Mouse (Mus musculus): Measurements from ENCODE around the gene Thap11. TPM values are rescaled to one million over a fixed set of nuclear protein-coding genes. Genes with fewer than 3 reads are reported as not detected.

Gene Thap11
- total and polyA plus RNA-seq, 3 experiments, result 21.3 to 42.6 (median 31.9) TPM

DNA sequence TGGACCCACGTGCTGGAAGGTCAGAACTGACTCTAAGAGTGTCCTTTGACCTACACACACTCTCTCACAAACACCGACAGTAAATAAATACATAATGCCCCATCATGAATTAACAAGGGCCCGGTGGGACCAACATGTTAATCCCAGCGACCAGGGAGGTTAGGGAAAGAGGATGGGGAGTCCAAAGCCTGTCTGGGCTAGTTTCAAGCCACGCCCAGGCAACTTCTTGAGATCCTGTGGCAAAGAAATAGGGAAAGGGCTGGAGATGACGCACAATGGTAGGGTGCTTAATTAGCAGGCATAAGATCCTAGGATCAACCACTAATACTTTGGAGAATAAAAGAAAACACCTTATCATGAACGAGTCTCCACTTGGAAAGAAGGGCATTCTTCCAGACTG lies 4.3 kb upstream of the Thap11 start:
- Histone ChIP-seq H3K27ac (ENCODE audit: insufficient read depth, low read depth) (no peak overlapping the region), H3K36me3 (replicated peaks in 1 of 2; ENCODE audit: control insufficient read depth in 1 of 2, insufficient read depth in 1 of 2, low read length in 1 of 2) (peaks cover 29 to 42% of the 10 kb centered on the region in 2 experiments), H3K4me3 (replicated peaks in 1 of 3; ENCODE audit: low read depth in 2 of 3, low read length in 2 of 3, poor library complexity in 1 of 3) (peak overlapping the region in 2 of 3 experiments; percentile 2 to 30), H3K4me1 (ENCODE audit: control insufficient read depth in 1 of 2, insufficient read depth in 2 of 2) (peaks cover 3 to 15% of the 10 kb centered on the region in 2 experiments; a peak in 2 of 4 replicates), H3K79me2 (replicated peaks; ENCODE audit: control insufficient read depth, extremely low read depth, insufficient read depth, poor library complexity, severe bottlenecking) (peaks cover 4% of the 10 kb centered on the region), H3K9ac (ENCODE audit: insufficient read depth, low read depth) (peak overlapping the region; percentile 38; the same call in 1 of the 2 replicates), H3K27me3 (replicated peaks) (no peaks in the 10 kb centered on the region), H3K4me2 (ENCODE audit: insufficient read depth, low read depth, poor library complexity, severe bottlenecking) (peak overlapping the region; percentile 62), H3K9me3 (replicated peaks; ENCODE audit: low read length) (no peaks in the 10 kb centered on the region)
- dilution Hi-C loops (cut with MboI; ENCODE audit: extremely low pct_ligation_motif_present, extremely low pct_unique_long_range_greater_than_20kb, low sequenced_read_pairs), result no loop called here
- no peak for DNase-seq (ENCODE audit: extremely low read depth)
- in situ Hi-C loops (cut with MboI; ENCODE audit: low pct_ligation_motif_present, low pct_unique_long_range_greater_than_20kb, low sequenced_read_pairs), result no loop called here
- TF ChIP-seq SMC3 (IDR thresholded peaks at IDR 0.05; ENCODE audit: low read depth, low read length), result no peak
- TF ChIP-seq ZKSCAN1 (IDR thresholded peaks at IDR 0.05; ENCODE audit: borderline replicate concordance, low read depth, low read length), result no peak
- no peak for TF ChIP-seq PAX5 (IDR thresholded peaks at IDR 0.05; ENCODE audit: low read length)
- TF ChIP-seq ELF1 (IDR thresholded peaks at IDR 0.05; ENCODE audit: low read depth, low read length), result no peak
- TF ChIP-seq TCF12 (IDR thresholded peaks at IDR 0.05; ENCODE audit: low read depth, low read length), result no peak

DNA sequence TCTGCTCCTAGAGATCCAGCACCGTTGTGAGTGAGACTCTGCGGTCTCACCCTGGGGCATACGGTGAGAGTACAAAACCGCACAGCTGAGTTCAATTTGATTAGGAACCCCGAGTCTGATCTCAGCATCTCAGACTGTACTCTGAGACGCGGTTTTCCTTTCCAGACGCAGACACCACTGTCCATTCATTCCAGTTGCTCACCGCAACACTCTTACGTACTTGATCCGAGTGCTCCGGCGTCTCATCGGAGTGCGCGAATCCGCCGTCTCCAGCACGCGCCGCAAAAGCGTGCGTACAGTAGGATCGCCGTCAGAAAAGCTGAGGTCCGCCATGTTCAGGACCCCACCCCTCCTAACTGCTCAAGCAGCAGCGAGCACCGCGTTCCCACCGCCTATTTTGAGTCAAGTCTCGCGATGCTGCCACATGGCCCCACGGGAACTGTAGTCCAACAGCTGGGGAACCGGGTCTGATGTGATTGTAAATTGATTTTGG lies 3.2 kb upstream of the Thap11 start:
- H3K4me3 ChIP-seq (replicated peaks in 1 of 3; ENCODE audit: low read depth in 2 of 3, low read length in 2 of 3, poor library complexity in 1 of 3), result peak overlapping the region; percentile 70 to 89 (median 81)
- H3K9ac ChIP-seq (ENCODE audit: insufficient read depth, low read depth), result peak overlapping the region; percentile 79
- peak overlapping the region; percentile 29; the same call in 1 of the 2 replicates for H3K27ac ChIP-seq (ENCODE audit: insufficient read depth, low read depth)
- in situ Hi-C loops (cut with MboI; ENCODE audit: low pct_ligation_motif_present, low pct_unique_long_range_greater_than_20kb, low sequenced_read_pairs) (no loop called here), dilution Hi-C loops (cut with MboI; ENCODE audit: extremely low pct_ligation_motif_present, extremely low pct_unique_long_range_greater_than_20kb, low sequenced_read_pairs) (no loop called here)
- H3K79me2 ChIP-seq (replicated peaks; ENCODE audit: control insufficient read depth, extremely low read depth, insufficient read depth, poor library complexity, severe bottlenecking), result peaks cover 15% of the 10 kb centered on the region
- H3K4me2 ChIP-seq (ENCODE audit: insufficient read depth, low read depth, poor library complexity, severe bottlenecking), result peak overlapping the region; percentile 86
- peak; percentile 95 for DNase-seq (ENCODE audit: extremely low read depth)
- peaks cover 3 to 25% of the 10 kb centered on the region in 2 experiments; a peak in 2 of 4 replicates for H3K4me1 ChIP-seq (ENCODE audit: control insufficient read depth in 1 of 2, insufficient read depth in 2 of 2)
- H3K9me3 ChIP-seq (replicated peaks; ENCODE audit: low read length), result no peaks in the 10 kb centered on the region
- no peaks in the 10 kb centered on the region for H3K27me3 ChIP-seq (replicated peaks)
- peaks cover 21 to 31% of the 10 kb centered on the region in 2 experiments for H3K36me3 ChIP-seq (replicated peaks in 1 of 2; ENCODE audit: control insufficient read depth in 1 of 2, insufficient read depth in 1 of 2, low read length in 1 of 2)
- TF ChIP-seq MAZ (IDR thresholded peaks at IDR 0.05; ENCODE audit: low read depth, low read length) (peak; percentile 53; the same call in 1 of the 2 replicates), MAFK (IDR thresholded peaks at IDR 0.05; ENCODE audit: insufficient replicate concordance, low read length) (no peak), ZKSCAN1 (IDR thresholded peaks at IDR 0.05; ENCODE audit: borderline replicate concordance, low read depth, low read length) (no peak), SMC3 (IDR thresholded peaks at IDR 0.05; ENCODE audit: low read depth, low read length) (no peak), HCFC1 (IDR thresholded peaks at IDR 0.05; ENCODE audit: low read depth, low read length) (peak; percentile 99), E2F4 (IDR thresholded peaks at IDR 0.05; ENCODE audit: insufficient replicate concordance, low read depth, low read length) (no peak), ZNF384 (IDR thresholded peaks at IDR 0.05; ENCODE audit: low read depth, low read length) (no peak), UBTF (IDR thresholded peaks at IDR 0.05; ENCODE audit: low read depth, low read length) (no peak), GABPA (IDR thresholded peaks at IDR 0.05; ENCODE audit: insufficient replicate concordance, low read depth, low read length) (peak; percentile 41; the same call in 1 of the 2 replicates), ZC3H11A (IDR thresholded peaks at IDR 0.05; ENCODE audit: low read depth, low read length) (no peak), ETS1 (conservative IDR thresholded peaks at IDR 0.05; ENCODE audit: low read depth, low read length) (no peak), CHD2 (IDR thresholded peaks at IDR 0.05; ENCODE audit: low read length) (peak; percentile 100), ZMIZ1 (IDR thresholded peaks at IDR 0.05; ENCODE audit: low read depth, low read length) (no peak), MXI1 (IDR thresholded peaks at IDR 0.05; ENCODE audit: low read depth, low read length) (peak; percentile 90), MAX (IDR thresholded peaks at IDR 0.05; ENCODE audit: low read length) (peak; percentile 75; the same call in 1 of the 2 replicates), JUND (conservative IDR thresholded peaks at IDR 0.05; ENCODE audit: low read depth, low read length) (no peak), CHD1 (IDR thresholded peaks at IDR 0.05; ENCODE audit: low read depth, low read length) (no peak), PAX5 (IDR thresholded peaks at IDR 0.05; ENCODE audit: low read length) (no peak), POLR2AphosphoS2 (IDR thresholded peaks at IDR 0.05; ENCODE audit: low read depth, low read length) (peak; percentile 69; the same call in 1 of the 2 replicates), CTCF (conservative IDR thresholded peaks at IDR 0.05 in 1 of 2, IDR thresholded peaks at IDR 0.05 in 1 of 2; ENCODE audit: low read depth in 2 of 2, low read length in 2 of 2) (no peak), MEF2A (IDR thresholded peaks at IDR 0.05; ENCODE audit: borderline replicate concordance, low read depth, low read length) (peak; percentile 81), NRF1 (IDR thresholded peaks at IDR 0.05; ENCODE audit: low read depth, low read length) (peak; percentile 63), EP300 (IDR thresholded peaks at IDR 0.05; ENCODE audit: low read length) (no peak), POLR2A (IDR thresholded peaks at IDR 0.05; ENCODE audit: low read depth, low read length) (peak; percentile 92), SIN3A (IDR thresholded peaks at IDR 0.05; ENCODE audit: low read length) (peak; percentile 97), ELF1 (IDR thresholded peaks at IDR 0.05; ENCODE audit: low read depth, low read length) (peak; percentile 50), USF1 (IDR thresholded peaks at IDR 0.05; ENCODE audit: low read depth, low read length) (no peak), BHLHE40 (IDR thresholded peaks at IDR 0.05; ENCODE audit: low read depth, low read length) (peak; percentile 59; the same call in 1 of the 2 replicates), JUN (IDR thresholded peaks at IDR 0.05; ENCODE audit: insufficient read depth, low read depth, low read length) (no peak), TCF12 (IDR thresholded peaks at IDR 0.05; ENCODE audit: low read depth, low read length) (peak; percentile 84), USF2 (conservative IDR thresholded peaks at IDR 0.05; ENCODE audit: low read depth, low read length) (no peak)
